Mouse (Mus musculus): Measurements from ENCODE around the gene Ly75. TPM values are rescaled to one million over a fixed set of nuclear protein-coding genes. Genes with fewer than 3 reads are reported as not detected.

The Ly75 gene
- polyA plus RNA-seq, 1 experiment from 2014 or later: 5.0 TPM

GRCm38 (mm10) chr2:60283751-60284466 is 99.2 kb downstream of the Ly75 start:
- ATAC-seq (replicated peaks; ENCODE audit: extremely low read depth, insufficient read depth, low FRiP score): peak; percentile 87
- Histone ChIP-seq H3K27me3 (ENCODE audit: control insufficient read depth, insufficient read depth, low read length) (no peaks in the 10 kb centered on the region), H3K9ac (ENCODE audit: low read length) (peak overlapping the region; percentile 69), H3K9me3 (replicated peaks; ENCODE audit: control insufficient read depth, low read length) (no peaks in the 10 kb centered on the region), H3K36me3 (ENCODE audit: control insufficient read depth, insufficient read depth) (no peaks in the 10 kb centered on the region), H3K27ac (ENCODE audit: low read length) (no peak overlapping the region), H3K4me3 (ENCODE audit: low read length) (peak overlapping the region; percentile 58), H3K4me1 (ENCODE audit: control insufficient read depth, insufficient read depth, low read length) (peaks cover 9% of the 10 kb centered on the region; the same call in 1 of the 2 replicates), H3K4me2 (ENCODE audit: low read depth, low read length) (peak overlapping the region; percentile 91)
- under 1% methylated on average over 42 of the region's 42 CpGs for WGBS

DNA sequence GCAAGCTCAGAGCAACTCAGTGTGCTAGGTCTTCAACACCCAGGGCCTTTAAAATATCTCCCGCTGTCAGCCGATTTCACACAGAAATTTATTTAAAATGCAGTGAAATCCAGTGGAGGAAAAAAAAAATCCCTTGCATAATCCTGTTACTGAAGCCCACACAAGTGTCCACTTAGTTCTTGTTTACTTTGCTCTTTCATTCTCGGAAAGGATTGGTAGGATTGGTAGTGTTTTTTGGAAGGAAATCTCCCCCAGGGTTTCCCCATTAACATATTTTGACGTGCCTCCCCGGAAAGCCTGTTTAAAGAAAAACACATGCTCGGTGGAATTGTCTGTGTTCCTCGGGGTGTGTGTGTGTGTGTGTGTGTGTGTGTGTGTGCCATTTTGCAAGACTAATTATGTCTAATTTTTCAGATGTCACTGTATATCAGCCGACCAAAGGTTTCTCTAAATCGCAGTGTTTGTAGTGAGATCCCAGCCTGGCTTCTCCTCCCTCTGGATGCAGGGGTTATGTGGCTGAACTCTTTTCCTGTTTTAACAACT is 99.8 kb downstream of the Ly75 start:
- Histone ChIP-seq H3K9ac (ENCODE audit: low read length) (peak overlapping the region; percentile 69), H3K27ac (ENCODE audit: low read length) (no peak overlapping the region), H3K27me3 (ENCODE audit: control insufficient read depth, insufficient read depth, low read length) (no peaks in the 10 kb centered on the region), H3K4me2 (ENCODE audit: low read depth, low read length) (peak overlapping the region; percentile 91), H3K4me1 (ENCODE audit: control insufficient read depth, insufficient read depth, low read length) (peaks cover 9% of the 10 kb centered on the region; the same call in 1 of the 2 replicates), H3K36me3 (ENCODE audit: control insufficient read depth, insufficient read depth) (no peaks in the 10 kb centered on the region), H3K4me3 (ENCODE audit: low read length) (peak overlapping the region; percentile 58), H3K9me3 (replicated peaks; ENCODE audit: control insufficient read depth, low read length) (no peaks in the 10 kb centered on the region)
- 25% methylated on average over 9 of the region's 9 CpGs for WGBS
- ATAC-seq (replicated peaks; ENCODE audit: extremely low read depth, insufficient read depth, low FRiP score): no peak

DNA sequence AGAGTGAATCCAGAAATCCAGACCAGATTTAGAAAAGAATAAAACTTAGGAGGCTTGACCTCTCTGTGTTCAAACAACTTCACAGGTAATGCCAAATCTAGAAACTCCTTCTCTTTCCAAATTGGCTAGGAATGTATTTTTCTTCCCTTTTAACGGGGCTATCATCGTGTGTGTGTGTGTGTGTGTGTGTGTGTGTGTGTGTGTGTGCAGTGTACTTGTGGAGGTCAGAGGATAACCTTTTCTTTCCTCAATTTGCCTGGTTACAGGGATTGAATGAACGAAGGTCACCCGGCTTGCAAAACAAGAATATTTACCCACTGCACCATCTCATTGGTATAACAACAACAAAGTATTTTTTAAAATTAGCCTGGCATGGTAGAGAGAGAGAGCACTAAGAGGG is 100.5 kb downstream of the Ly75 start:
- peaks cover 9% of the 10 kb centered on the region; the same call in 1 of the 2 replicates for H3K4me1 ChIP-seq (ENCODE audit: control insufficient read depth, insufficient read depth, low read length)
- H3K4me3 ChIP-seq (ENCODE audit: low read length): no peak overlapping the region
- no peaks in the 10 kb centered on the region for H3K27me3 ChIP-seq (ENCODE audit: control insufficient read depth, insufficient read depth, low read length)
- H3K9ac ChIP-seq (ENCODE audit: low read length): no peak overlapping the region
- WGBS: 76% methylated on average over 4 of the region's 4 CpGs
- H3K4me2 ChIP-seq (ENCODE audit: low read depth, low read length): no peak overlapping the region; the same call in 1 of the 2 replicates
- no peaks in the 10 kb centered on the region for H3K36me3 ChIP-seq (ENCODE audit: control insufficient read depth, insufficient read depth)
- no peak for ATAC-seq (replicated peaks; ENCODE audit: extremely low read depth, insufficient read depth, low FRiP score)
- H3K9me3 ChIP-seq (replicated peaks; ENCODE audit: control insufficient read depth, low read length): no peaks in the 10 kb centered on the region
- H3K27ac ChIP-seq (ENCODE audit: low read length): no peak overlapping the region

DNA sequence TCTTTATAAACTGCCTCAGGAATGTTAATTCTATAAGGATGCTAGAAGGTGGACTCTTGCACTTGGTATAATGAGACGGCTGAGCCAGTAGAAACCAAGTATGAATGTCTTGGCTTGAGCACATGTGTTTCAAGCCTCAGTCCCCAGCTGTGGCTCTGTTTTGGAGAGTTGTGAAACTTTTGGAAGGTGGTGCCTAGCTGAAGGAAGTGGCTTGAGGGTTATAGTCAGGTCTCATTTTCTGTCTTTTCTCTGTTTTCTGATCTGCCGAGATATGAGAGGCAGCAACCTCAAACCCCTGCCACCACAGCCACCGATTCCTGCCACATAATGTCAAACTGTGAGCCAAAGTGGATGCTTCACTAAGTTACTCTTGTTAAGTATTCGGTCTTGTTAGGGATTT is 104.5 kb downstream of the Ly75 start:
- Histone ChIP-seq H3K9ac (ENCODE audit: low read length) (no peak overlapping the region), H3K27me3 (ENCODE audit: control insufficient read depth, insufficient read depth, low read length) (no peaks in the 10 kb centered on the region), H3K4me1 (ENCODE audit: control insufficient read depth, insufficient read depth, low read length) (0 out of 2 replicates have a peak, but pooled peaks cover 3% of the 10 kb centered on the region), H3K36me3 (ENCODE audit: control insufficient read depth, insufficient read depth) (no peaks in the 10 kb centered on the region), H3K4me3 (ENCODE audit: low read length) (no peak overlapping the region), H3K4me2 (ENCODE audit: low read depth, low read length) (no peak overlapping the region), H3K27ac (ENCODE audit: low read length) (no peak overlapping the region), H3K9me3 (replicated peaks; ENCODE audit: control insufficient read depth, low read length) (no peaks in the 10 kb centered on the region)
- ATAC-seq (replicated peaks; ENCODE audit: extremely low read depth, insufficient read depth, low FRiP score): no peak
- 84% methylated on average over 4 of the region's 4 CpGs for WGBS

DNA sequence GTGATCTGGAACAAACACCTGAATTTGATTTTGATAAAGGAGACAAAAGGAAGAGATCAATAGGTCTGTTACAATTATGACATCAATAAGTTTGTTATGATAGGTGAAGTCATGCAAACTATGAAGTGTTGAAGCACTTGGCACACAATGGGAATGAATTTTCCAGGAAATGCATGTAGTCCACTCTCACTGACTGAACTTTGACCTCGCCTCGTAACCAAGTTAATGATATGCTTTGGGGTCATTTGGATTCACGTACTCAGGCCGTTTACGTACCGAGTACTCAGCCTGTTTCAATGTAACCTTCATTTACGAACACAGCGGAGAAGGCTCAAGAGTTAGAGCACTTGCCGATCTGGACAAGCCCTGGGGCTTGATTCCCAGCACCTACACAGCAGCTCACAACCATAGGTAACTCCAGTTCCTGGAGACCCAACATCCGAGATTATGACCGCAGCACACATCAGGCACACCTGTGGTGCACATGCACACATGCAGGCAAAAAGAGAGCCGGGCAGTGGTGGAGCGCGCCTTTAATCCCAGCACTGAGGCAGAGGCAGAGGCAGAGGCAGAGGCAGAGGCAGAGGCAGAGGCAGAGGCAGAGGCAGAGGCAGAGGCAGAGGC is 113.1 kb downstream of the Ly75 start:
- Histone ChIP-seq H3K4me2 (ENCODE audit: low read depth, low read length) (no peak overlapping the region), H3K9ac (ENCODE audit: low read length) (no peak overlapping the region), H3K9me3 (replicated peaks; ENCODE audit: control insufficient read depth, low read length) (peaks cover 3% of the 10 kb centered on the region; the same call in 1 of the 2 replicates), H3K4me3 (ENCODE audit: low read length) (no peak overlapping the region), H3K4me1 (ENCODE audit: control insufficient read depth, insufficient read depth, low read length) (peaks cover 7% of the 10 kb centered on the region; the same call in 1 of the 2 replicates), H3K27ac (ENCODE audit: low read length) (no peak overlapping the region), H3K27me3 (ENCODE audit: control insufficient read depth, insufficient read depth, low read length) (no peaks in the 10 kb centered on the region), H3K36me3 (ENCODE audit: control insufficient read depth, insufficient read depth) (no peaks in the 10 kb centered on the region)
- WGBS: 93% methylated on average over 14 of the region's 14 CpGs
- no peak for ATAC-seq (replicated peaks; ENCODE audit: extremely low read depth, insufficient read depth, low FRiP score)

DNA sequence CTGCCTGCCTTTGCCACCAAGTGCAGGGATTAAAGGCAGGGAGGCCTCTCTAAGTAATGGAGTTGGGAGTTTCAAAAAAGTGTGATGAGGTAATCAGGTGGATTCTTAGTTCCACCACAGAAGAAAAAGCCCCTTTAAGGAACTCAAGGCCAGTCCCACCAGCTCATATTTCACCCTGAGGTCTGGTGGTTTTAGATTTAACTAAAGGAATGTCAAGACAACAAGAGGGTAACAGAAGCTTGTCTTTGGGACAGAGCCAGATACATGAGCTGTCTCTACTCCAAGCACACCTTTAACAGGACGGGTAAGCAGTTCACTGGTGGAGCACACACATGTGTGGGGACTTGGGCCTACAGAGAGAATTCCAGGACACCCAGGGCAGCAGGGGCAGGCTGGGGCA is 115.5 kb downstream of the Ly75 start:
- Histone ChIP-seq H3K4me1 (ENCODE audit: control insufficient read depth, insufficient read depth, low read length) (peaks cover 7% of the 10 kb centered on the region; the same call in 1 of the 2 replicates), H3K4me3 (ENCODE audit: low read length) (no peak overlapping the region), H3K4me2 (ENCODE audit: low read depth, low read length) (no peak overlapping the region), H3K36me3 (ENCODE audit: control insufficient read depth, insufficient read depth) (no peaks in the 10 kb centered on the region), H3K9me3 (replicated peaks; ENCODE audit: control insufficient read depth, low read length) (no peaks in the 10 kb centered on the region), H3K27ac (ENCODE audit: low read length) (0 out of 2 replicates have a peak overlapping the region, but pooled peaks have one; percentile 12), H3K27me3 (ENCODE audit: control insufficient read depth, insufficient read depth, low read length) (no peaks in the 10 kb centered on the region), H3K9ac (ENCODE audit: low read length) (no peak overlapping the region)
- WGBS: 42% methylated on average over 1 of the region's 1 CpGs
- ATAC-seq (replicated peaks; ENCODE audit: extremely low read depth, insufficient read depth, low FRiP score): no peak

DNA sequence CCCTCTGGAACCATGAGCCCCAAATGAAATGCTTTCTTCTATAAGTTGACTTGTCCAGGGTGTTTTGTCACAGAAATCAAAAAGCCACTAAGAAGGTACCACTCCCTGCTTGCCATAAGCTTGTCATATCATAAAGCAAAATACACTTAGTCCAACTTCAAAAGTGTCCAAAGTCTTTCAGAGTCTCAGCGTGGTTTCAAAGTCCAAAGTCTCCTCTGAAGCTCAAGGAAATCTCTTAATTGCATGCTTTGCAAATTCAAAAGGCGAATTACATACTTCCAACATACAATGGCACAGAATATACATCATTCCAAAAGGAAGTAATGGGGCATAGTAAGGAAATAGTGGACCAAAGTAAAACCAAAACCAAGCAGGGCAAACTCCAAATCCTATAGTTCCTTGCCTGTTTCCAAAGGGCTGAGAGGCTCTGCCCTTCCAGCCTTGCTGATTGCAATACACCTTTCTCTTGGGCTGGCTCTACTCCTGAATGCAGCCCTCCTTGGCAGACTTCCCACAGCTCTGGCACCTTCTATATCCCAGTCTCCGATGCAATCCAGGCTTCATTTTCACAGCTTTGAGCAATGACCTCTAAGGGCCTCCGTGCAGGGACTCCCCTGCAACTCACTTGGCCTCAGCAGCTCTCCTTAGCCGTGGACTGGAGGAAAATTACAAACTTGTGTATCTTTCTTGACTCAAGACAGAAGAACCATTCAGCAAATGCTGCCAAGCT is 122.3 kb downstream of the Ly75 start:
- Histone ChIP-seq H3K36me3 (ENCODE audit: control insufficient read depth, insufficient read depth) (no peaks in the 10 kb centered on the region), H3K4me3 (ENCODE audit: low read length) (no peak overlapping the region), H3K4me2 (ENCODE audit: low read depth, low read length) (no peak overlapping the region), H3K4me1 (ENCODE audit: control insufficient read depth, insufficient read depth, low read length) (no peaks in the 10 kb centered on the region), H3K9ac (ENCODE audit: low read length) (no peak overlapping the region), H3K9me3 (replicated peaks; ENCODE audit: control insufficient read depth, low read length) (no peaks in the 10 kb centered on the region; the same call in 1 of the 2 replicates), H3K27me3 (ENCODE audit: control insufficient read depth, insufficient read depth, low read length) (no peaks in the 10 kb centered on the region), H3K27ac (ENCODE audit: low read length) (peak overlapping the region; percentile 7; the same call in 1 of the 2 replicates)
- no peak for ATAC-seq (replicated peaks; ENCODE audit: extremely low read depth, insufficient read depth, low FRiP score)
- 61% methylated on average over 5 of the region's 5 CpGs for WGBS

GRCm38 (mm10) chr2:60259186-60259585 is 123.9 kb downstream of the Ly75 start:
- H3K4me1 ChIP-seq (ENCODE audit: control insufficient read depth, insufficient read depth, low read length): no peaks in the 10 kb centered on the region
- no peaks in the 10 kb centered on the region for H3K27me3 ChIP-seq (ENCODE audit: control insufficient read depth, insufficient read depth, low read length)
- H3K4me2 ChIP-seq (ENCODE audit: low read depth, low read length): no peak overlapping the region
- 94% methylated on average over 5 of the region's 5 CpGs for WGBS
- H3K36me3 ChIP-seq (ENCODE audit: control insufficient read depth, insufficient read depth): peaks cover 4% of the 10 kb centered on the region; the same call in 1 of the 2 replicates
- H3K9ac ChIP-seq (ENCODE audit: low read length): no peak overlapping the region
- H3K4me3 ChIP-seq (ENCODE audit: low read length): no peak overlapping the region
- H3K27ac ChIP-seq (ENCODE audit: low read length): no peak overlapping the region
- no peak for ATAC-seq (replicated peaks; ENCODE audit: extremely low read depth, insufficient read depth, low FRiP score)
- H3K9me3 ChIP-seq (replicated peaks; ENCODE audit: control insufficient read depth, low read length): no peaks in the 10 kb centered on the region; the same call in 1 of the 2 replicates

All from heart, embryonic 16.5 days (tissue).